Mouse (Mus musculus): ENCODE results near the gene Tns3.

GRCm38 (mm10) chr11:8639007-8639718, 25.2 kb downstream of the Tns3 start:
- TF ChIP-seq CTCF (IDR thresholded peaks at IDR 0.05; ENCODE audit: low read depth): no peak
- no peak for TF ChIP-seq EP300 (IDR thresholded peaks at IDR 0.05; ENCODE audit: low read depth)

All from liver, postnatal 0 days (tissue).